Mouse (Mus musculus) MEL (cell line): ENCODE results near the gene Trim40. TPM values are rescaled to one million over a fixed set of nuclear protein-coding genes. Genes with fewer than 3 reads are reported as not detected.

Experiments used
- DNase-seq: peaks from one replicate; pipeline ENCODE4 v3.0.0; 2011; ENCODE audit warnings: low read depth, low spot score
- H3K27ac ChIP-seq: 2 replicates; pipeline ENCODE4 v1.5.1; 2012; ENCODE audit warnings: low read depth, mild to moderate bottlenecking, control low read depth, low read length, moderate library complexity; ENCODE audit not compliant: control insufficient read depth
- H3K27me3 ChIP-seq, 2 experiments: fragments of 150-350 bp in 1 of 2; sonication (generic) in 1 of 2; 2 replicates each; pipeline ENCODE4 v1.6.1; 2012; ENCODE audit warnings: low read length in 2 of 2, mild to moderate bottlenecking in 2 of 2, improper control_type of control experiment in 1 of 2, moderate library complexity in 1 of 2; ENCODE audit not compliant: insufficient read depth in 2 of 2, control insufficient read depth in 1 of 2
- H3K36me3 ChIP-seq, 2 experiments: 2 replicates each; pipeline ENCODE4 v1.6.1; 2012 to 2014; ENCODE audit warnings: low read length in 2 of 2, improper control_type of control experiment in 1 of 2, inconsistent platforms in 1 of 2, mild to moderate bottlenecking in 1 of 2; ENCODE audit not compliant: insufficient read depth in 2 of 2, control insufficient read depth in 1 of 2
- H3K4me1 ChIP-seq, 2 experiments: fragments of 150-350 bp in 1 of 2; sonication (generic) in 1 of 2; 2 replicates each; pipeline ENCODE4 v1.6.1; 2012; ENCODE audit warnings: low read length in 2 of 2, improper control_type of control experiment in 1 of 2, mild to moderate bottlenecking in 1 of 2; ENCODE audit not compliant: insufficient read depth in 2 of 2, control insufficient read depth in 1 of 2
- H3K4me3 ChIP-seq, 2 experiments: fragments of 150-350 bp in 1 of 2; sonication (generic) in 1 of 2; 2 replicates each; pipeline ENCODE4 v1.5.1; 2012; ENCODE audit warnings: low read depth in 2 of 2, low read length in 2 of 2, mild to moderate bottlenecking in 2 of 2, moderate library complexity in 2 of 2, control low read depth in 1 of 2, improper control_type of control experiment in 1 of 2; ENCODE audit not compliant: control insufficient read depth in 1 of 2, insufficient read depth in 1 of 2
- H3K79me2 ChIP-seq: 2 replicates; pipeline ENCODE4 v1.6.1; 2012; ENCODE audit warnings: mild to moderate bottlenecking, low read length, moderate library complexity; ENCODE audit not compliant: control insufficient read depth, poor library complexity, insufficient read depth
- H3K9ac ChIP-seq: 2 replicates; pipeline ENCODE4 v1.6.1; 2012; ENCODE audit warnings: low read depth, mild to moderate bottlenecking, control low read depth, low read length, moderate library complexity; ENCODE audit not compliant: control insufficient read depth, poor library complexity, severe bottlenecking
- H3K9me3 ChIP-seq: fragments of 150-350 bp; sonication (generic); replicated peaks from 2 replicates; pipeline ENCODE4 v1.6.1; 2012; ENCODE audit warnings: mild to moderate bottlenecking, low read length, improper control_type of control experiment, moderate library complexity; ENCODE audit not compliant: insufficient read depth
- CTCF ChIP-seq, 3 experiments: IDR thresholded peaks in 2 of 3; conservative IDR thresholded peaks in 1 of 3; 2 replicates each; pipeline ENCODE4 v1.5.1; 2011 to 2012; ENCODE audit warnings: low read length in 3 of 3, low read depth in 2 of 3, mild to moderate bottlenecking in 2 of 3, improper control_type of control experiment in 1 of 3, inconsistent platforms in 1 of 3, mixed read lengths in 1 of 3, moderate library complexity in 1 of 3; ENCODE audit not compliant: control insufficient read depth in 1 of 3, insufficient read depth in 1 of 3, poor library complexity in 1 of 3, severe bottlenecking in 1 of 3
- ELF1 ChIP-seq: IDR thresholded peaks from 2 replicates; pipeline ENCODE4 v1.6.1; 2014; ENCODE audit warnings: low read depth, mild to moderate bottlenecking, inconsistent platforms, low read length, improper control_type of control experiment, moderate library complexity
- EP300 ChIP-seq, 2 experiments: IDR thresholded peaks; 2 replicates each; pipeline ENCODE4 v1.6.1; 2011; ENCODE audit warnings: improper control_type of control experiment in 2 of 2, low read length in 2 of 2, low read depth in 1 of 2, mild to moderate bottlenecking in 1 of 2
- GABPA ChIP-seq: IDR thresholded peaks from 2 replicates; pipeline ENCODE4 v1.6.1; 2012; ENCODE audit warnings: low read depth, mild to moderate bottlenecking, inconsistent platforms, low read length, improper control_type of control experiment, moderate library complexity
- JUND ChIP-seq: IDR thresholded peaks from 2 replicates; pipeline ENCODE4 v1.6.1; 2011; ENCODE audit warnings: low read depth, mild to moderate bottlenecking, improper control_type of control experiment, low read length
- KAT2A ChIP-seq: conservative IDR thresholded peaks from 2 replicates; pipeline ENCODE4 v1.6.1; 2012; ENCODE audit warnings: low read depth, low read length, improper control_type of control experiment, inconsistent platforms
- MAX ChIP-seq: IDR thresholded peaks from 2 replicates; pipeline ENCODE4 v1.6.1; 2011; ENCODE audit warnings: low read length, improper control_type of control experiment
- MAZ ChIP-seq: IDR thresholded peaks from 2 replicates; pipeline ENCODE4 v1.6.1; 2012; ENCODE audit warnings: low read depth, mild to moderate bottlenecking, inconsistent platforms, low read length, improper control_type of control experiment
- MEF2A ChIP-seq: IDR thresholded peaks from 2 replicates; pipeline ENCODE4 v1.6.1; 2014; ENCODE audit warnings: low read depth, mild to moderate bottlenecking, inconsistent platforms, low read length, improper control_type of control experiment; ENCODE audit not compliant: poor library complexity, insufficient replicate concordance, severe bottlenecking; ENCODE audit errors: extremely low read depth
- MYB ChIP-seq: IDR thresholded peaks from 2 replicates; pipeline ENCODE4 v1.6.1; 2011; ENCODE audit warnings: mild to moderate bottlenecking, low read depth, low read length, improper control_type of control experiment
- MYC ChIP-seq: IDR thresholded peaks from 2 replicates; pipeline ENCODE4 v1.6.1; 2011; ENCODE audit warnings: low read depth, mild to moderate bottlenecking, low read length, improper control_type of control experiment, moderate library complexity
- NELFE ChIP-seq: IDR thresholded peaks from 2 replicates; pipeline ENCODE4 v1.6.1; 2011; ENCODE audit warnings: low read depth, low read length, improper control_type of control experiment
- NRF1 ChIP-seq: IDR thresholded peaks from 2 replicates; pipeline ENCODE4 v1.6.1; 2014; ENCODE audit warnings: low read depth, mild to moderate bottlenecking, inconsistent platforms, low read length, improper control_type of control experiment, moderate library complexity; ENCODE audit not compliant: poor library complexity, insufficient read depth, severe bottlenecking
- POLR2A ChIP-seq, 2 experiments: IDR thresholded peaks; 2 replicates each; pipeline ENCODE4 v1.6.1; 2011 to 2012; ENCODE audit warnings: low read length in 2 of 2, mild to moderate bottlenecking in 2 of 2, control low read depth in 1 of 2, improper control_type of control experiment in 1 of 2, low read depth in 1 of 2, moderate library complexity in 1 of 2; ENCODE audit not compliant: control insufficient read depth in 1 of 2, insufficient read depth in 1 of 2, poor library complexity in 1 of 2
- POLR2AphosphoS5 ChIP-seq: IDR thresholded peaks from 2 replicates; pipeline ENCODE4 v1.6.1; 2012; ENCODE audit warnings: low read depth, borderline replicate concordance, mild to moderate bottlenecking, inconsistent platforms, low read length, moderate library complexity, mixed read lengths
- RAD21 ChIP-seq: IDR thresholded peaks from 2 replicates; pipeline ENCODE4 v1.6.1; 2011; ENCODE audit warnings: mild to moderate bottlenecking, low read depth, low read length, improper control_type of control experiment
- RCOR1 ChIP-seq: IDR thresholded peaks from 2 replicates; pipeline ENCODE4 v1.6.1; 2012; ENCODE audit warnings: low read depth, mild to moderate bottlenecking, inconsistent platforms, low read length, improper control_type of control experiment
- SIN3A ChIP-seq: IDR thresholded peaks from 2 replicates; pipeline ENCODE4 v1.6.1; 2012; ENCODE audit warnings: low read length, improper control_type of control experiment, inconsistent platforms
- SMC3 ChIP-seq: IDR thresholded peaks from 2 replicates; pipeline ENCODE4 v1.6.1; 2011; ENCODE audit warnings: low read depth, low read length, improper control_type of control experiment
- TAL1 ChIP-seq: IDR thresholded peaks from 2 replicates; pipeline ENCODE4 v1.6.1; 2012; ENCODE audit warnings: mild to moderate bottlenecking, inconsistent platforms, low read length, moderate library complexity, mixed read lengths
- TCF12 ChIP-seq: IDR thresholded peaks from 2 replicates; pipeline ENCODE4 v1.6.1; 2014; ENCODE audit warnings: low read depth, mild to moderate bottlenecking, inconsistent platforms, low read length, improper control_type of control experiment, moderate library complexity
- UBTF ChIP-seq: IDR thresholded peaks from 2 replicates; pipeline ENCODE4 v1.6.1; 2012; ENCODE audit warnings: low read depth, mild to moderate bottlenecking, inconsistent platforms, low read length, improper control_type of control experiment, moderate library complexity, borderline replicate concordance; ENCODE audit not compliant: insufficient read depth
- USF1 ChIP-seq: IDR thresholded peaks from 2 replicates; pipeline ENCODE4 v1.6.1; 2014; ENCODE audit warnings: low read depth, mild to moderate bottlenecking, inconsistent platforms, low read length, improper control_type of control experiment, moderate library complexity
- ZC3H11A ChIP-seq: IDR thresholded peaks from 2 replicates; pipeline ENCODE4 v1.6.1; 2012; ENCODE audit warnings: low read depth, mild to moderate bottlenecking, inconsistent platforms, low read length, improper control_type of control experiment
- ZMIZ1 ChIP-seq: IDR thresholded peaks from 2 replicates; pipeline ENCODE4 v1.6.1; 2012; ENCODE audit warnings: low read depth, mild to moderate bottlenecking, inconsistent platforms, low read length, improper control_type of control experiment, moderate library complexity
- ZNF384 ChIP-seq: IDR thresholded peaks from 2 replicates; pipeline ENCODE4 v1.6.1; 2012; ENCODE audit warnings: low read depth, mild to moderate bottlenecking, inconsistent platforms, low read length, improper control_type of control experiment
- polyA plus RNA-seq, 2 experiments: library from polyadenylated mRNA; stranded (reverse) in 1 of 2; unstranded in 1 of 2; fragments of >175 nt in 1 of 2; fragments of >200 nt in 1 of 2; gene quantifications; 2 replicates each; pipeline versions ENCODE4 v1.2.1 to v1.2.4; 2012; ENCODE audit warnings: low replicate concordance in 2 of 2, low read depth in 1 of 2; ENCODE audit not compliant: insufficient read length in 2 of 2, insufficient read depth in 1 of 2, missing spikeins in 1 of 2
- total RNA-seq: library from RNA; depleted of rRNA; stranded (reverse); fragments of 300-350 nt; gene quantifications from 2 replicates; pipeline ENCODE4 v1.2.3, GENCODE M21; 2012

Gene Trim40
- total and polyA plus RNA-seq, 3 experiments = 0.04 TPM; not detected in 1

DNA sequence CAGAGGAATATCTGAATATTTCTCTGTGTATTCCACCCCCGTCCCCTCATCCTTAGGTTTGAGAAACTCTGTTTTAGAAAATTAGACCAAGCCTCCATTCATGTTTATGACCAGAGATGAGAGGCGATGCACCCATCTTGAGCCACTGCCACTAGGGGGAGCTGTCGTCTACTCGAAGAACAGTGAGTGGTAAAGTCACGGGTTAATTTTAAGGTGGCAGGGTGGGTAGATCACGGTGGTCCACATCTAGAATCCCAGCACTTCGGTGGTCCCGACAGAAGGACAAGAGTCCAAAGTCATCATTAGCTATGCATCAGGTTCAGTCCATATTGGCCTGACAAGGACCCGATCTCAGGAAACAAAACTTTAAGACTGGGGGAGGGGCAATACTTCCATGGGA is 25.2 kb upstream of the Trim40 start:
- H3K9me3 ChIP-seq = no peaks in the 10 kb centered on the region
- TF ChIP-seq RAD21 (peak; percentile 58), CTCF (IDR thresholded peaks at IDR 0.05 in 2 of 3, conservative IDR thresholded peaks at IDR 0.05 in 1 of 3; ENCODE audit: control insufficient read depth in 1 of 3, insufficient read depth in 1 of 3, low read depth in 2 of 3, low read length in 3 of 3, poor library complexity in 1 of 3, severe bottlenecking in 1 of 3) (peak; percentile 59 to 73 (median 69)), ZC3H11A (peak; percentile 49), TCF12 (no peak), SMC3 (peak; percentile 64), JUND (0 out of 2 replicates have a peak, but pooled peaks have one; percentile 18)
- H3K4me1 ChIP-seq = no peaks in the 10 kb centered on the region
- peak; percentile 59 for DNase-seq
- H3K4me3 ChIP-seq = no peak overlapping the region
- no peaks in the 10 kb centered on the region for H3K36me3 ChIP-seq
- H3K9ac ChIP-seq = no peak overlapping the region
- H3K27me3 ChIP-seq = peaks cover 6 to 7% of the 10 kb centered on the region in 2 experiments
- no peak overlapping the region for H3K27ac ChIP-seq
- H3K79me2 ChIP-seq = no peaks in the 10 kb centered on the region

DNA sequence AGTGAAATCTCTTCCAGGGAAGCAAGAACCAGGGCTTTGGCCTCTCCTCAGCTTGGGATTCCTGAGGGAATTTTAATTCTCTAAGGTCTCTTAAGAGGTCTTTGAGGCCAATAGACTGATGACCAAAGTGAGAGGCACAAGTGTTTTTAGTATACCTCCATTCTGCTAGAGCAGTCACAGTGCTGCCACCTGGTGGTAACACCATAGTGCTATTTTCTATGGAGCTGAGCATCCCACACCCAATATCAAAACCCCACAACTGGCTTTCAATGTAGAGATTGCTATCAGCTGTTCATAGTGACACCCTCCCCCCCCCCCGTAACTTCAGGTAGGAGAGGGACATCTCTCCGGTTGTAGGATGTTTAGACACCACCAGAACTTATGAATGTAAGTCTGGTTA is 24.2 kb upstream of the Trim40 start:
- Histone ChIP-seq H3K4me1 (no peaks in the 10 kb centered on the region), H3K9me3 (no peaks in the 10 kb centered on the region)

More for the DNA sequence above, 24.2 kb upstream of the Trim40 start:
- Histone ChIP-seq H3K27me3 (peaks cover 6 to 7% of the 10 kb centered on the region in 2 experiments), H3K36me3 (no peaks in the 10 kb centered on the region), H3K9ac (no peak overlapping the region), H3K4me3 (no peak overlapping the region), H3K79me2 (no peaks in the 10 kb centered on the region), H3K27ac (no peak overlapping the region)
- TF ChIP-seq USF1 (no peak), UBTF (no peak), ZC3H11A (peak; percentile 53), EP300 (IDR thresholded peaks at IDR 0.05; ENCODE audit: low read depth in 1 of 2, low read length in 2 of 2) (no peak), ZMIZ1 (no peak), RCOR1 (no peak), CTCF (IDR thresholded peaks at IDR 0.05 in 2 of 3, conservative IDR thresholded peaks at IDR 0.05 in 1 of 3; ENCODE audit: control insufficient read depth in 1 of 3, insufficient read depth in 1 of 3, low read depth in 2 of 3, low read length in 3 of 3, poor library complexity in 1 of 3, severe bottlenecking in 1 of 3) (peak; percentile 65 to 72 (median 70)), MYB (no peak), MAZ (no peak), MEF2A (no peak), POLR2A (IDR thresholded peaks at IDR 0.05; ENCODE audit: control insufficient read depth in 1 of 2, insufficient read depth in 1 of 2, low read depth in 1 of 2, low read length in 2 of 2, poor library complexity in 1 of 2) (no peak), TAL1 (no peak), ELF1 (no peak), JUND (no peak), SMC3 (peak; percentile 79), POLR2AphosphoS5 (no peak), ZNF384 (peak; percentile 51; the same call in 1 of the 2 replicates), GABPA (no peak), NRF1 (no peak), MAX (no peak), NELFE (no peak), RAD21 (peak; percentile 31), KAT2A (no peak), SIN3A (no peak), MYC (no peak)
- peak; percentile 79 for DNase-seq
